Mouse (Mus musculus): ENCODE data around the gene Lrch1.

Lrch1 gene

GRCm38 (mm10) chr14:74946321-74946750, 1.3 kb downstream of the Lrch1 start:
- no peak for DNase-seq

- DNase-seq, result no peak
These were observed 2.1 kb downstream of the Lrch1 start for GRCm38 (mm10) chr14:74945266-74946215.

GRCm38 (mm10) chr14:74944128-74944755, 3.4 kb downstream of the Lrch1 start:
- DNase-seq, result no peak

GRCm38 (mm10) chr14:74943581-74944117, 4.0 kb downstream of the Lrch1 start:
- no peak for DNase-seq

- DNase-seq, result no peak
These were observed 4.7 kb downstream of the Lrch1 start for GRCm38 (mm10) chr14:74943024-74943423.

- no peak for DNase-seq
These were observed 6.1 kb downstream of the Lrch1 start for GRCm38 (mm10) chr14:74941591-74941990.

- DNase-seq, result peak; percentile 19
These were observed 6.9 kb downstream of the Lrch1 start for GRCm38 (mm10) chr14:74940741-74941140.

- DNase-seq, result no peak
These were observed 8.3 kb downstream of the Lrch1 start for GRCm38 (mm10) chr14:74939355-74939754.

GRCm38 (mm10) chr14:74938896-74939295, 8.8 kb downstream of the Lrch1 start:
- DNase-seq, result no peak

- no peak for DNase-seq
These were observed 11.0 kb downstream of the Lrch1 start for GRCm38 (mm10) chr14:74936557-74937261.

GRCm38 (mm10) chr14:74935111-74935510, 12.6 kb downstream of the Lrch1 start:
- no peak for DNase-seq

- no peak for DNase-seq
These were observed 13.5 kb downstream of the Lrch1 start for GRCm38 (mm10) chr14:74933960-74934710.

GRCm38 (mm10) chr14:74929739-74930138, 17.9 kb downstream of the Lrch1 start:
- no peak for DNase-seq

GRCm38 (mm10) chr14:74928809-74929432, 18.8 kb downstream of the Lrch1 start:
- no peak for DNase-seq

- DNase-seq, result no peak
These were observed 20.6 kb downstream of the Lrch1 start for GRCm38 (mm10) chr14:74926899-74927571.

GRCm38 (mm10) chr14:74925951-74926517, 21.6 kb downstream of the Lrch1 start:
- DNase-seq, result no peak

- DNase-seq, result no peak
These were observed 23.2 kb downstream of the Lrch1 start for GRCm38 (mm10) chr14:74924521-74924920.

GRCm38 (mm10) chr14:74924031-74924430, 23.6 kb downstream of the Lrch1 start:
- DNase-seq, result no peak

GRCm38 (mm10) chr14:74922039-74922736, 25.5 kb downstream of the Lrch1 start:
- peak; percentile 23 for DNase-seq

- no peak for DNase-seq
These were observed 26.2 kb downstream of the Lrch1 start for GRCm38 (mm10) chr14:74921471-74921870.
